Mouse (Mus musculus) gastrocnemius, postnatal 36 days (tissue): ENCODE measurements around the gene Dst. TPM values are rescaled to one million over a fixed set of nuclear protein-coding genes. Genes with fewer than 3 reads are reported as not detected.

Experiments used
- DNase-seq, 2 experiments: peaks; one replicate each; pipeline ENCODE4 v3.0.0; 2022
- intact Hi-C: fragments of 180-260 bp; cut with DNase I; formaldehyde crosslinking; loops from one replicate; pipeline ENCODE4 v1.15.1; 2025
- total RNA-seq, 2 experiments: library from RNA; stranded (reverse); gene quantifications; 2 replicates each; pipeline ENCODE4 v1.2.3; 2021

Dst gene
- total RNA-seq, 2 experiments from 2014 or later = 215 to 242 TPM

GRCm38 (mm10) chr1:33922975-33923374 is 14.9 kb downstream of the Dst start:
- DNase-seq = no peak
- intact Hi-C loops = no loop called here

- intact Hi-C loops = no loop called here
- no peak for DNase-seq
These were observed 17.3 kb downstream of the Dst start for GRCm38 (mm10) chr1:33925283-33925682.

- no peak for DNase-seq
- intact Hi-C loops = no loop called here
These were observed 19.4 kb downstream of the Dst start for GRCm38 (mm10) chr1:33927466-33927865.

GRCm38 (mm10) chr1:33931791-33932190 is 23.8 kb downstream of the Dst start:
- intact Hi-C loops = no loop called here
- DNase-seq = no peak

- intact Hi-C loops = no loop called here
- no peak for DNase-seq
These were observed 24.2 kb downstream of the Dst start for GRCm38 (mm10) chr1:33932196-33932595.

GRCm38 (mm10) chr1:33932845-33933499 is 24.9 kb downstream of the Dst start:
- intact Hi-C loops = no loop called here
- no peak for DNase-seq

- intact Hi-C loops = no loop called here
These were observed 27.9 kb downstream of the Dst start for GRCm38 (mm10) chr1:33935946-33936345.

GRCm38 (mm10) chr1:33939828-33940227 is 31.8 kb downstream of the Dst start:
- no peak for DNase-seq
- intact Hi-C loops = no loop called here

More at GRCm38 (mm10) chr1:33935946-33936345, 27.9 kb downstream of the Dst start:
- DNase-seq = no peak

- intact Hi-C loops = no loop called here
- no peak for DNase-seq
These were observed 32.4 kb downstream of the Dst start for GRCm38 (mm10) chr1:33940364-33940928.

GRCm38 (mm10) chr1:33942638-33943037 is 34.6 kb downstream of the Dst start:
- intact Hi-C loops = no loop called here
- DNase-seq = no peak

- intact Hi-C loops = no loop called here
- DNase-seq = no peak
These were observed 35.9 kb downstream of the Dst start for GRCm38 (mm10) chr1:33943943-33944342.

GRCm38 (mm10) chr1:33944977-33945750 is 37.1 kb downstream of the Dst start:
- peak; percentile 27 to 30 for DNase-seq
- intact Hi-C loops = no loop called here

GRCm38 (mm10) chr1:33945756-33946155 is 37.7 kb downstream of the Dst start:
- intact Hi-C loops = no loop called here
- DNase-seq = no peak

- intact Hi-C loops = no loop called here
- no peak for DNase-seq
These were observed 38.8 kb downstream of the Dst start for GRCm38 (mm10) chr1:33946601-33947395.

GRCm38 (mm10) chr1:33947838-33948237 is 39.8 kb downstream of the Dst start:
- no peak for DNase-seq
- intact Hi-C loops = no loop called here

- intact Hi-C loops = no loop called here
- no peak for DNase-seq
These were observed 40.5 kb downstream of the Dst start for GRCm38 (mm10) chr1:33948511-33948910.

GRCm38 (mm10) chr1:33955626-33956025 is 47.6 kb downstream of the Dst start:
- DNase-seq = no peak
- intact Hi-C loops = no loop called here

GRCm38 (mm10) chr1:33960439-33960838 is 52.4 kb downstream of the Dst start:
- intact Hi-C loops = no loop called here
- DNase-seq = no peak

- intact Hi-C loops = no loop called here
- peak in 1 of 2 experiments; percentile 23 for DNase-seq
These were observed 56.6 kb downstream of the Dst start for GRCm38 (mm10) chr1:33964643-33965042.

GRCm38 (mm10) chr1:33965824-33966223 is 57.8 kb downstream of the Dst start:
- intact Hi-C loops = loop anchor here (2.0 kb wide), 1 partner anchor 73 kb away; no protein-coding TSS in a partner anchor
- no peak for DNase-seq

- no peak for DNase-seq
- intact Hi-C loops = loop anchor here (2.0 kb wide), 1 partner anchor 74 kb away; no protein-coding TSS in a partner anchor
These were observed 58.3 kb downstream of the Dst start for GRCm38 (mm10) chr1:33966328-33966727.
